Mouse (Mus musculus): ENCODE measurements around the gene Rplp1.

The Rplp1 gene

GRCm38 (mm10) chr9:61911300-61912128, 2.8 kb downstream of the Rplp1 start:
- no peak for DNase-seq

GRCm38 (mm10) chr9:61910526-61911256, 3.7 kb downstream of the Rplp1 start:
- no peak for DNase-seq

- no peak for DNase-seq
Observed at GRCm38 (mm10) chr9:61909633-61910032, 4.7 kb downstream of the Rplp1 start.

GRCm38 (mm10) chr9:61908832-61909407, 5.4 kb downstream of the Rplp1 start:
- no peak for DNase-seq

GRCm38 (mm10) chr9:61908341-61908740, 6.0 kb downstream of the Rplp1 start:
- no peak for DNase-seq

GRCm38 (mm10) chr9:61907621-61908295, 6.6 kb downstream of the Rplp1 start:
- no peak for DNase-seq

- peak; percentile 64 to 67 for DNase-seq
Observed at GRCm38 (mm10) chr9:61906912-61907311, 7.4 kb downstream of the Rplp1 start.

GRCm38 (mm10) chr9:61905576-61905975, 8.8 kb downstream of the Rplp1 start:
- DNase-seq, result no peak

- DNase-seq, result no peak
Observed at GRCm38 (mm10) chr9:61904201-61904600, 10.1 kb downstream of the Rplp1 start.

- DNase-seq, result no peak
Observed at GRCm38 (mm10) chr9:61902445-61902844, 11.9 kb downstream of the Rplp1 start.

- no peak for DNase-seq
Observed at GRCm38 (mm10) chr9:61901574-61901973, 12.8 kb downstream of the Rplp1 start.

GRCm38 (mm10) chr9:61899804-61900203, 14.5 kb downstream of the Rplp1 start:
- DNase-seq, result peak; percentile 66 to 78

GRCm38 (mm10) chr9:61898401-61898800, 15.9 kb downstream of the Rplp1 start:
- peak; percentile 69 to 73 for DNase-seq

GRCm38 (mm10) chr9:61895014-61895413, 19.3 kb downstream of the Rplp1 start:
- DNase-seq, result no peak

GRCm38 (mm10) chr9:61889855-61890254, 24.5 kb downstream of the Rplp1 start:
- DNase-seq, result no peak

GRCm38 (mm10) chr9:61887661-61888379, 26.5 kb downstream of the Rplp1 start:
- DNase-seq, result no peak

GRCm38 (mm10) chr9:61885964-61886363, 28.4 kb downstream of the Rplp1 start:
- DNase-seq, result no peak

- no peak for DNase-seq
Observed at GRCm38 (mm10) chr9:61884936-61885335, 29.4 kb downstream of the Rplp1 start.

- DNase-seq, result no peak
Observed at GRCm38 (mm10) chr9:61884375-61884774, 30.0 kb downstream of the Rplp1 start.

GRCm38 (mm10) chr9:61882179-61882578, 32.2 kb downstream of the Rplp1 start:
- DNase-seq, result peak; percentile 22 to 49

- DNase-seq, result peak; percentile 56 to 59
Observed at GRCm38 (mm10) chr9:61878889-61879288, 35.5 kb downstream of the Rplp1 start.

GRCm38 (mm10) chr9:61877373-61878112, 36.8 kb downstream of the Rplp1 start:
- no peak for DNase-seq
